Mouse (Mus musculus) 3T3-L1 (cell line): Measurements from ENCODE around the gene Satb2.
A peak's percentile ranks its signal among the peaks of the same experiment; 100 is the strongest.
"Not testable (repeated sequence)": the region's sequence is repeated elsewhere in the genome, so short reads cannot be mapped to it uniquely, and the experiment has no call there.

ENCODE experiments used
- DNase-seq: peaks from one replicate; pipeline ENCODE4 v3.0.0-alpha.2; 2015; ENCODE audit warnings: low read depth, low spot score

Gene Satb2

GRCm38 (mm10) chr1:56833984-56834900 is 144.2 kb downstream of the Satb2 start:
- no peak for DNase-seq

DNA sequence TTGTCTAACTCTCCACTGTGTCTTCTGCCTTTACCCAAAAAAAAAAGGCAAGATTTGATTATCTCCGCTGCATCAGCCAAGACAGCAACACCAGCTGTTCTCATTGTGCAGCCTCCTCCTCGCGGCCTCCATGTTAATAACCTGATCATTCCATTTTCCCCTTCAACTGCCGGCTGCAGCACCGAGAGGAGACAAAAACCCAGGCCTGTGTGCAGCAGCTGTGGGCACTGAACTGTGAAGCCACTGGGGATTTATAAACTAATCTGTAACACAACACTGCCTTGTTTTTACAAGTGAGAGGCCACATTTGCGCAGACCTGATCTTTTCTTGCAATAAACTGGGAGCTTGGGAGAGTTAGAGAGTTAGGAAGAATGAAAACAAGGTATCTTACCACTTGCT is 145.1 kb downstream of the Satb2 start:
- DNase-seq = no peak

GRCm38 (mm10) chr1:56832738-56833137 is 145.7 kb downstream of the Satb2 start:
- DNase-seq = no peak

DNA sequence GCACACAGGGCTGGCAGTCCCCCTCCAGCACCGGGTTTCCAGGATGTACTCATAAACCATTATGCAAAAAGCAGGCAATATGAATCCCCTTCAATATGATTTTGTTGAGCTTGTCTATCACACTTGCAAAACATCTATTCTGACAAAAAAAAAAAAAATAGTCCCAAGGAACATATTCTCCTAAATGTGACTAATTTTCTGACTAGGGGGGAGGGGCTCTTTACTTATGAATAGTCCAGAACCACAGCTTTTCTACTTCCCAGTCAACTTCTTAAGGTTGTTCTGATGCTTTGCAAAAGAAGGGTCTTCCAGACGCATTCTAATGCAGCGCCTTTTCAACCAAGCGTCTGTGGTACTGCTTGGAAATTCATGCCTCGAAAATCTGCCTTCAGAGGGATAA is 155.7 kb downstream of the Satb2 start:
- DNase-seq = no peak

GRCm38 (mm10) chr1:56822025-56822424 is 156.4 kb downstream of the Satb2 start:
- DNase-seq = no peak

- no peak for DNase-seq
Observed at GRCm38 (mm10) chr1:56813506-56813905, 164.9 kb downstream of the Satb2 start.

GRCm38 (mm10) chr1:56812961-56813360 is 165.5 kb downstream of the Satb2 start:
- DNase-seq = no peak

DNA sequence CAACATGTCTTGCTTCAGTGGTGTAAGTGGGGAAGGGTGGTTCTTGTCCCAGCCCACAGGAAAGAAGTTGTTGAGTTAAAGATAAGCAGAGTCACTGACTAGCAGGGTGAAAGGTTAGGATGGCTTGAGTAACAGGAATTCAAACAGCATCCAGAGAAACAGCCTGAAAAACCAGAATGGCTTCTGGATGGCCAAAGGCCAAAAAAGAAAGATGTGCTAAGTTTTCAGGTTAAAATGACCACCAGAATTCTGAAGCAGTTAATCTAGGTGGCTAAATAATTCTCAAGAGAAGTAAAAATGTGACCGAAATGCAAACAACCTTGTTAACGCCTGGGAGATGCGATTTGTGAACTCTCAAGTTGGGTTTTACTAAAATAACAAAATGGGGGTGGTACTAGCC is 167.0 kb downstream of the Satb2 start:
- DNase-seq = no peak

- DNase-seq = no peak
Observed at GRCm38 (mm10) chr1:56806006-56806405, 172.4 kb downstream of the Satb2 start.

GRCm38 (mm10) chr1:56800611-56801010 is 177.8 kb downstream of the Satb2 start:
- no peak for DNase-seq

- no peak for DNase-seq
Observed at GRCm38 (mm10) chr1:56795016-56795608, 183.3 kb downstream of the Satb2 start.

DNA sequence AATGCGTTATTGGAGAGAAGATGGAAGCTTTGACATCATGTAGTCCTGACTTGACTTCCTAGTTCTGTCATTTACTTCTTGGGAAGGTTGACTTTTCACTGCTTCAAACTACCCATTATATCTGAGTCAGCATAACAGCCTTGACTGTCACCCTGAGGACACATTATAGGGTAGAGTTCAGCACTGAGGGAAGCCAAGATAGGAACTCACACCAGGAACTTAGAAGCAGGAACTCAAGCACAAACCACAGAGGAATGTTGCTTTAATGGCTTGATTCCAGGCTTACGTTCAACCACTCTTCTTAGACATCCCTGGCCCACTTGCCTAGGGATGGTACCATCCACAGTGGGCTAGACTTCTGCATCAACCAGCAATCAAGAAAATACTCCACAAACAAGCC is 188.8 kb downstream of the Satb2 start:
- peak; percentile 19 for DNase-seq

- DNase-seq = not testable (repeated sequence)
Observed at GRCm38 (mm10) chr1:56782139-56782538, 196.3 kb downstream of the Satb2 start.

DNA sequence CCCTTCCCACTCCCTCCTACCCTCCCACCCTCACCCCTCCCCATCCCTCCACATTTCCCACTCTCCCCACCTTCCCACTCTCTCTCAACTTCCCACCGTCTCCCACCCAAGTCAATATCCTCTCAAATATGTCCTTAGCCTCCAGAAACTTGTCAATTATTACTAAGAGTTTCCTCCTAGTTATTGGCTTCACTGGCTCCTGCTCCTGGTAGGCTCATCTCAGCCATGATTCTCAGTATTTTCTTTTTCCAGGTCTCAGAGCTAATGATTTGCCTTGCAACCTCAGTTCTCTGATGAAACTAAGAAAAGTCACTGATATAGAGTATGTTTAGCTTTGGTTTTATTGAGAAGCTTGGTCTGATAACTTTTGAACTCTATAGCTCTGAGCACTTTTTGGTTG is 214.2 kb downstream of the Satb2 start:
- DNase-seq = no peak

DNA sequence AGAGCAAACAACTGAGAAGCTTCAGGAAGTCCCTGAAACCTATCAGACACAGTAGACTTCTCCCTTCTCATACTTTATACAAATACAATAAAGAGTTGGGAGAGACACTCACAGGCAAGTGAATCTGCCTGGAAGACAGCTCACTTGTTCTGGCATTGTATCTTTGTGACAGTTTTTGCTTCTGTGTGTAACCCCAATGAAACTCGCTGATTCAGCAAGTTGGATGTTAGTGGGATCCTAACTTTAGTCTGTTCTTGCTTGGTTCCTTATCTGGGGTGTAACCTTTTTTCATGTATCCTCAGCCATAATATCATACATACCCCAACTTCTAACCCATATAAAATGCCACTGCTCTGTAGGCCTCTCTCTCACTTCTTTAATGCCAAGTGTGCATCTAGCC is 216.9 kb downstream of the Satb2 start:
- no peak for DNase-seq

- no peak for DNase-seq
Observed at GRCm38 (mm10) chr1:56753283-56753682, 225.2 kb downstream of the Satb2 start.

DNA sequence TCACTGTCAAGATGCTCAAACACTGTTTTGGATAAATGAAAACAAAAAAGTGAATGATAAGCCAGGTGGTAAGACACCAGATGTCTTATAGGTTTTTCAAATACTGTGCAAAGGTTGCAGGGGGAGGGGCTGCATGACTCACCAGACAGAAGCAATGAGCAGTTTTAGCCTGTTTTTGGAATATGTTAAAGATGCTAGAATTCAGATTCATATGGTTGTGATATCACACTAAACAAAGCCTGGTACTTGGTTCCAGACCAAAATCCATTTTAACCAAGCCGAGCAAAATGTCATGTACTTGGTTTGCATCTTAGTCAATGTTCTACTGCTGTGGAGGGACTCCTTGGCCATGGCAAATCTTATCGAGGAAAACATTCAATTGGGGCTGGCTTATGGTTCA is 227.8 kb downstream of the Satb2 start:
- no peak for DNase-seq

DNA sequence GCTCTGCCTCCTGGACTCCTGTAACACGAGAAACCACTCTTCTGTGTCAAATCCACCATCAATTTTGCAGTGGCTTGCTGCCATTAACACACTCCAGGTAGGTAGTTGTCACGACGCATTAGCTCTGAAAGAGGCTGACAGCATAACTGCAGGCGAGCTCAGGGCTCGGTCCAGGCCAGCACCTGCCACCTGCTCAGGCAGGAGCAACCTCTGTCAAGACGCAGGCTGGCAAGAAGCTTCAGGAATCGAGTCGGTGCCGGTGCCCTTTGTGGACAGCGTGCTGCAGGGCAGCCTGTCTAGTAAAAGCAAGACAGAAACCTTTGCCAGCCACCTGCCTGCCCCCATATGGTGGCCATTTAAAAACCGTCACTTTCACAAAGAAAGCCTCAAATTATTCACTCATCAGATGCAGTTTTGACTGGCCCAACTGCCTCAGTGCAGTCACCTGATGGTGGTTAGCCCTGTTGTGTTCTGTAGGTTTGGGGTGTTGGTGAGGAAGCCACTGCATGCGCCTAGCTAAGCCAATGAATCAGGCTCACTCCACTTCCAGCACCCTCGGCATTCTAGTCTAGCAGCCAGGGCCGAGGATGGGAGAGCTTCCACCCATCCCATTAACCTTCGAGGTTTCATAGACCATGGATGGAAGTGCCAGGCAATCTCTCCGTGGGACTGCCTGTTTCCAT is 228.7 kb downstream of the Satb2 start:
- DNase-seq = no peak

GRCm38 (mm10) chr1:56748876-56749493 is 229.5 kb downstream of the Satb2 start:
- DNase-seq = no peak
